Mouse (Mus musculus) ovary, adult 18-20 months (tissue): ENCODE data around the gene Flvcr2.
A peak's percentile ranks its signal among the peaks of the same experiment; 100 is the strongest.

Experiments
- DNase-seq: peaks from one replicate; pipeline ENCODE4 v3.0.0; 2022; ENCODE audit warnings: low spot score, mixed read lengths

Flvcr2 gene

GRCm38 (mm10) chr12:85729945-85730290 lies 16.4 kb upstream of the Flvcr2 start:
- DNase-seq: no peak

DNA sequence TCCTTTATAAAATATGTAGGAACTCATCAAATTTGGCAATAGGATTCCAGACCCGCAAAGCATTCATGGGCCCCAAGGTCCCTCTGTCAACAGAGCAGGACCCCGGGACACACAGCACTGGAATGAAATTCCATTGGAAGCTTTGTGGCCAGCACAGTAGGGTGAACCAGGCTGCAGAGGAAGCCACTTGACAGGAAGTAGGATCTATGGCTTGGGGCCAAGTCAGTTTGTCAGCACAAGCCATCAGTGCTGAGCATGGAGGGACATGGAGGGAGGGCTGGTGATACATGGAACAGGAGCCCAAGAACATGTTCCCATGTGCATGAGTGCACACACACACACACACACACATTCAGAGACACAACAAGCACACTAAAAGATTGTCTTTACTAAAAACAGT lies 10.1 kb upstream of the Flvcr2 start:
- DNase-seq: no peak

- no peak for DNase-seq
These were observed 9.4 kb upstream of the Flvcr2 start for GRCm38 (mm10) chr12:85736960-85737359.

GRCm38 (mm10) chr12:85746696-85747219 lies 419 bp downstream of the Flvcr2 start:
- DNase-seq: no peak

GRCm38 (mm10) chr12:85747343-85747742 lies 1.0 kb downstream of the Flvcr2 start:
- no peak for DNase-seq

GRCm38 (mm10) chr12:85749861-85750260 lies 3.5 kb downstream of the Flvcr2 start:
- DNase-seq: no peak

GRCm38 (mm10) chr12:85752116-85752515 lies 5.8 kb downstream of the Flvcr2 start:
- no peak for DNase-seq

DNA sequence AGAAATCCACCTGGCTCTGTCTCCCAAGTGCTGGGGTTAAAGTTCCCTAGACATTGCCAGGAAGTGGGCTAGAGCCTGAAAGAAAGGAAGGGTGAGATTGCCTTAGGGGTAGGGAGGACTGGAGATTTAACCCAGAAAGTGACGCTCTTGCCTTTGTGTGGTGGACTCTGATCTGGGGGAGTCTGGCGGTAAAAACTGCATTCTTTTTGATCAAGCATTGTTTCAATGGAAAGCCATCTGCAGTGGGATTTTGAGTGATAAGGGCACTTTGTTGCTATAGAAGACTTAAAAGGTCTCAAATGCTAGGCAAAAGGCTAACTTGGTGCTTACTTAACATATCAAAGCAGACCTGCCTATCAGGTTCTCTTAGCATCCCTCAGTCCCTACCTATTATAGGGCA lies 6.9 kb downstream of the Flvcr2 start:
- DNase-seq: no peak

DNA sequence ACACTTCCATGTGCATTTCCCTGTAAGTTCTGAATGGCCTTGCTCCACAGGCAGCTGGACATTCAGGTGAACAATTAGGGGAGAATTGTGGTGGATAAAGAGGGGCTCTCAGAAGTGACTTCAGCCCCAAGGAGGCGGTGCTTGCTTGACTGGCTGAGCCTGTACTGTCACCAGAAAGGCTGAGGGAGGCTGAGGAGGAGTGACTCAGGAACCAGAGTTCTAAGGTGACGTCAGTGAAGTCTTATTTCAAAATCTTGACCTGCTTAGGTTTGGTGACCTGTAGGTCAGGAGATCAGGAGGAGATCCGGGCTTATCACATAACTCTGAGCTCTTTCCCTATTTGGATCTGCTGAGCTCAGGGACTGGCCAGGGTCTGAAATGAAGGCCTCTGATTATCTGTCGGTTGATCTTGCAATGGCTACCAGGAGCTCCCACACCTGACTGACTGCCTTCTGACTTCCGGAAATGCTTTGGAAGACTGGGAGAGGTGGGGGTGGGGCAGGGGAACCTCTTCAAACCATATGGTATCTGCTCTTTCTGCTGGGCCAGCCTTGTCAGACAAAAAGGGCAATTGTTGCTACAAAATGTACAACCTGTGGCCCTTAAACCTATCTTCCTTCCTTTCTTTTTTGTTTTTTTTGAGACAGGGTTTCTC lies 8.4 kb downstream of the Flvcr2 start:
- no peak for DNase-seq

DNA sequence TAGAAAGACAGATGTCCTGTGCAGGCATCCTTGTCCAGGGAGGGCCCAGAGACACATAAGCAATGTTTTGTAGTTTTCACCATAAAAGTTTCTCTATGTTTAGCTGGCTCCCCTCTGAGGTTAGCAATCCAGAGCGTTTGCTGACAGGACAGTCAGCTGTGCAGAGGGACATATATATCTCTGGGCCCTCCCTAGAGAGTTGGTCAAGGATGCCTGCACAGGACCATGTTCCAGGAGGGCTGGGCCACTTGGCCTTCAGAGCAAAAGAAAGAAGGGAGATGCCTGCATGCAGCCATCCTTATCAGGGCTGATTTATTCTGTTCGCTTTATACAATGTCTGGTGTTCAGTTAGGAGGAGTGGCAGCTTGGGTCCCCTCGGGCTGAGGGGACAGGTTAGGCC lies 10.1 kb downstream of the Flvcr2 start:
- no peak for DNase-seq

- DNase-seq: no peak
These were observed 10.7 kb downstream of the Flvcr2 start for GRCm38 (mm10) chr12:85757074-85757473.

DNA sequence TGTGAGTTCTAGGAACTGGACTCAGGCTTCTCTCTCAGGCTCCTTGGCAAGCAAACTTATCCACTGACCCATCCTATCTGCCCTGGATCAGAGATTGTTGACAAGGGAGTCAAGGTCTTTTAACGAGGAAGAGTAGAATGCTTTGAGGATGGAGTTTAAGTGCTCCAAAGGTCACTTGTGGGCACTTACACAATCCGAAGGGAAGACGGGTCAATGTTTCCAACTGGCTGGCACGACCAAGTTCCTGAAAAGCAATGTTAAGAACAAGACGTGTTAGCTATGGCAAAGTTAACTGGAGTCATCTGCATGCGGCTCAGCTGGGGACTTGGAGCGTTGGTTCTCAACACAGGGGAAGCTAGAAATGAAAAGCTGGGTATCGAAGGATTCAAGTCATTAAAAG lies 12.4 kb downstream of the Flvcr2 start:
- DNase-seq: peak; percentile 34

DNA sequence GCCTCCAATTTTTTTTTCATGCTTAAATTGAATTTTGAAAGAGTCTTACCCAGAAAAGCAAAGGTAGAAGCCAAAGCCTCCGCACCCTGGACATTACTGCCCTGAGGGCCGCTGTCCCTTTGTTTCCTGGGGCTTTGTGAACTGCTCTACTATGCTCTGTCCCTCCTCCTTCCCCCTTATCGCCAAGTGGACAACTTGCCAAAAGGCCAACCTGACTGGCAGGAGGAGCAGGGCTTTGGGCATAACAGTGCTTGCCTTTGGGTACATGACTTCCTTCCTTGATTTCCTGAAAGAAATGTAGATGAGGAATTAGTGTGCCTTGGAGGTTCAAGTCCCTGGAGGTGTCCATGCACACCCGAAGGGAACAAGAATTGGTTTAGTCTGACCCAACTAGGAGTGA lies 15.1 kb downstream of the Flvcr2 start:
- DNase-seq: no peak

- peak; percentile 48 for DNase-seq
These were observed 18.3 kb downstream of the Flvcr2 start for GRCm38 (mm10) chr12:85764686-85765085.

GRCm38 (mm10) chr12:85766287-85766686 lies 19.9 kb downstream of the Flvcr2 start:
- DNase-seq: no peak

- no peak for DNase-seq
These were observed 21.4 kb downstream of the Flvcr2 start for GRCm38 (mm10) chr12:85767750-85768149.

DNA sequence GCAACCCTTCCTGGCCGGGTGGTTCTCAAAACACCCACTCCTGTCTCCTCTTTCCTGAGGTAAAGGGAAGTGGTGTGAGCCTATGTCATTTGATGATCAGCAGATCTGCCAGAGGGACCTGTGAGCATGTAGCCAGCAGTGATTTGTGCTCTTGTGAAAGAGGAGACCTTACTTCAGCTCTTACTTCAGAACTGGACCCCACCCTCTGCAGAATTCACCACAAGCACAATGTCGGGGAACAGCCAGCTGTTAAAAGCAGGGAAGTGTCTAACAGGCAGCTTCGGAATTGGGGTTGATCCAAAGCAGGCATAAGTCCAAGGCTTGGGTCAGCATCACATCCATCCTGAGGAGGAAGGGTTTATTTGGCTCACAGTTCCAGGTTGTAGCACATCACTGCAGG lies 25.0 kb downstream of the Flvcr2 start:
- no peak for DNase-seq

DNA sequence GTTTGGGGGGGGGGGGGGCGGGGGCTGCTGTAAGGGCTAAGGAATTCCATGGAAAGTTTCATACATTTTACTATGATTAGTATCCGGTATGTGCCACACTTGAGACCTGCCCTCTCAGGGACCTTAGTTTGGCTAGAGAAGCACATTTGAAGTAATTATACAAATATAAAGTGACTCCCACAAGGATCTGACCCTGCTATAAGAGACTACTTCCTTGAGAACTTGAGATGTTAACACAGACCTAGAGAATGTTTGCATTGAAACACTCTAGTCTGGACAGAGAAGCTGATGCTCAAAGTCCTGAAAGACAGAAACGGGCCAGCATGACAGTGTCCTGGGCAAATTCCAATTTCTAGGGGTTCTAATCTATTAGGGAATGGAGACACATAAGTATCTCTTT lies 32.6 kb downstream of the Flvcr2 start:
- no peak for DNase-seq

DNA sequence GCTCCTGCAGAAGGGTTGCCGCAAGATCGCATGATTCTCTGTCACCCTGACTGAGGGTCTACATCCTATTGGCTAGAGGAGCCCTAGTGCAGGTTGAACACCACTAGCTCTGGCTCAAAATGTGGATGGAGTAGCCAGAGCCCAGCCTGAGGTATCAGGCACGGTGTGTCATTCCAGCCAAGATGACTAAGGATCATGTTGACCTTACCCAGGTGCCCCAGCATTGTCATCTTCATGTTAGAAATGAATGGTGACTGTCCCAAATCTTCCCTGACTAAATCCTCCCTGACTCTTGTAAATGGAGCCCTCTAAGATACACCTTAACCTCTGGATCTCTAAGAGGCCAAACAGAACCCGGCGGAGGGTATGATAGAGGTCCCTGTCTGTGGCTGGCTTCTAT lies 33.4 kb downstream of the Flvcr2 start:
- no peak for DNase-seq

DNA sequence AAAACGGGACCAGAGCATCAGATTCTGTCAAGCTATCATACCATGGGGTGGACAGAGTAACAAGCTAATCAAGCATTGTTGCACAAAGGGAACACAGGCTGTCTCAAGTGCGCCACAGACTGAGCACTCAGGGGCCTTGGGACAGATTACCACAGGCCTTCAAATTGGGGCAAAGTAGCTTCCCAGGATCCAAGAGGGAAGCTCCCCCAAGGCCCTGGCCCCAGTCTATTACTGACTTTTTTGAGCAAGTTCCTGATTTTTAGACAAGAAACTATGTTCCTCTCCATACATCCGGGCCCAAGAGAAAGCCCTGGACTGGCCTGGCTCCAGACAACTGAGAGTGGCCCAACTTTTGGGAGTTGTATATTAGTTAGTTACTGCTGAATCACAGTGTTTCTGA lies 35.3 kb downstream of the Flvcr2 start:
- no peak for DNase-seq

- no peak for DNase-seq
These were observed 38.8 kb downstream of the Flvcr2 start for GRCm38 (mm10) chr12:85784916-85785815.

- no peak for DNase-seq
These were observed 45.8 kb downstream of the Flvcr2 start for GRCm38 (mm10) chr12:85792158-85792557.

GRCm38 (mm10) chr12:85792821-85793346 lies 46.5 kb downstream of the Flvcr2 start:
- peak; percentile 29 for DNase-seq
